Mouse (Mus musculus): ENCODE measurements around the gene Pla2g4b. TPM values are rescaled to one million over a fixed set of nuclear protein-coding genes. Genes with fewer than 3 reads are reported as not detected.
A peak's percentile ranks its signal among the peaks of the same experiment; 100 is the strongest.

Gene Pla2g4b
- total RNA-seq (2021), result 1 to 10 TPM in 1 of 2 experiments, under 1 TPM in 1; 0.45 to 1.2 TPM
- long read RNA-seq, experiment 1, partial matches to known transcripts, result 1 of 1 reads
- long read RNA-seq, experiment 1, other reads (novel, unspliced or antisense), result 0 of 1 reads
- long read RNA-seq, experiment 2, partial matches to known transcripts, result 1 of 1 reads
- long read RNA-seq, experiment 2, other reads (novel, unspliced or antisense), result 0 of 1 reads

DNA sequence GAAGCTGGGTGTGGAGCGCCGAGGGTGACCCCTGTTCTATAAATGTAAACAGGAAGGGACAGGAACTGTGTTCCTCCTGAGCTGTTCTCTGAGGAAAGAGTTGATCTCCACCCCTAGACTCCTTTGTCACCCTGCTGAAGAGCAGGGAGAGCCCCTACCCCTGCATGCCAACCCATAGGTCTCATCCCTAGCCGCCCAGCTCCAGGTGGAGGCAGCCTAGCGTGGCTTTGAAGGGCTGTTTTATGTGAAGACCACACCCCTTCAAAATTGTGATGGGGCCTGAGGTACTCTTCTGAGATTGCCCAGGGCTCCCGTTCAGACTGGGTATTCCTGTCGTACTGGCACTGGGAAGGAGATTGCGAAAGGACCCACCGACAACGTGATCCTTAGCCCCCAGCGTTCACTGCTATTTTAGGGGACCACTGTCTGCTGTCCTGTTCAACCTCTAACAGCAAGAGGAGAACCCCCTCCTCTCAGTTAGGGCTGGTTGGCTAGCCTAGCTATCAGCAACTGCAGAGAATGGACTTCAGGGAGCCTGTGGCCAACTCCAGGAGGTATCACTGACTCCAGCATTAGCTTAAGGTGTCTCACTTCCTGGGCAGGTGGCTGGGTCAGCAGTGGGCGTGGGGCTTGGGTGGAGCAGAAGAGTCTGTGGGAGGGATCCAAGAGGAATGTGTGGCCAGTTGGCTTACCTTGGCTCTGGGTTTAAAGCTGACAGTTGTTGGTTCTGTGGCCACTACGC, at the start of gene Pla2g4b:
Pla2g4b (plus strand) TSS at position 692 of the 742 bp plus-strand sequence.
- no peak for DNase-seq (ENCODE audit: low spot score)

GRCm38 (mm10) chr2:119985871-119986270, 47.3 kb upstream of the Pla2g4b start:
- no peak for DNase-seq (ENCODE audit: low spot score)

GRCm38 (mm10) chr2:119986369-119986768, 46.8 kb upstream of the Pla2g4b start:
- DNase-seq (ENCODE audit: low spot score), result no peak

DNA sequence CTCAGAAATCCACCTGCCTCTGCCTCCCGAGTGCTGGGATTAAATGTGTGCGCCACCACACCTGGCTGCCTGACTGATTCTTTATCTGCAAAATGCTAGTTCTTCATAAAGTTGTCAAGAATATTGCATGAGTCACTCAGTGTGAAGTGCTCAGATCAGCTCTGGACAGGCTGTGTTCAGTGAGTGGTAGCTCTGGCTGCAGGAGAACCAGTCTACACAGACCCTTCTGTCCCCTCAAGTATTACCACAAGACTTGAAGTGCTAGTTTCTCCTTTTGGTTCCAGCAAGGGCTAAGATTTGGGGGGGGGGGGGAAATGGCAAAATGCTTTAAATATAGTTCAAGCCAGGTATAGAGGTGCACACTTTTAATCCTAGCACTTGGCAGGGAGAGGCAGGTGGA, 45.8 kb upstream of the Pla2g4b start:
- no peak for DNase-seq (ENCODE audit: low spot score)

DNA sequence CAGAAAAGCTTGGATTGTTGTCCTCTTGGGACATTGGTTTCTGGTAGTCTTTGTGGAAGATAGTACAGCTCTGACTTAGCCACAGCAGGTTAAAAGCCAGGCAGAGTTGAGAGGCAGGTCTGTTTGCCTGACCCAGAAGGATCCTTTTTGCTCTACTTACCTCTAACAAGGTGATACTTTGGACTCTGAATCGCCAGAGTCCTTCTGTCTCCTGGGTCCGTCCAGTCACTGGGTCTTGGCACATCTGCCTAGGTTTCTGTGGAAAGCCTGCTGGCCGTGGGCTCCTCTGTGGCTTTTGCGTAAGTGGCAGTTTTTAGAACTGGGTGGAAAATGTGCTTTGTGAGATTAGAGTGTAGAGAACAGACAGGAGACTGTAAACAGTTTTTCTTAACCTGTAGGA, 44.3 kb upstream of the Pla2g4b start:
- no peak for DNase-seq (ENCODE audit: low spot score)

- no peak for DNase-seq (ENCODE audit: low spot score)
These were observed 42.3 kb upstream of the Pla2g4b start for GRCm38 (mm10) chr2:119990881-119991280.

GRCm38 (mm10) chr2:119992349-119992748, 40.9 kb upstream of the Pla2g4b start:
- DNase-seq (ENCODE audit: low spot score), result peak; percentile 71

DNA sequence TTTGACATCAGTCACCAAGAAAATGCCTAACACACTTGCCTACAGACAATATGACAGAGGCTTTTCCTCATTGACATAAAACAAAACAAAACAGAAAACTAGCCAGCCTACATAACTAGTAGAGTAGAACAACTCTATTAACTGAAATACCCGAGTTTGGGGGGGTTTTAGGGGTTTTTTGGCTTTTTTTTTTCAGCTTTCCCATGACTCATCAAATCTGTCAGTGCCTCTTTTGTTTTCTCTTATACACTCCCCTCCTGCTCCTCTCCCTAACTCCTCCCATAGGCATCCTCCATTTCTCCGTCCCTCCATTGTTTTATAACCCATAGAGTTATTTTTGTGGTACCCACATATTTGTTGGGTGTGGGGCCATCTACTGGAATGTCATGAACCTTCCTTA, 39.7 kb upstream of the Pla2g4b start:
- DNase-seq (ENCODE audit: low spot score), result no peak

DNA sequence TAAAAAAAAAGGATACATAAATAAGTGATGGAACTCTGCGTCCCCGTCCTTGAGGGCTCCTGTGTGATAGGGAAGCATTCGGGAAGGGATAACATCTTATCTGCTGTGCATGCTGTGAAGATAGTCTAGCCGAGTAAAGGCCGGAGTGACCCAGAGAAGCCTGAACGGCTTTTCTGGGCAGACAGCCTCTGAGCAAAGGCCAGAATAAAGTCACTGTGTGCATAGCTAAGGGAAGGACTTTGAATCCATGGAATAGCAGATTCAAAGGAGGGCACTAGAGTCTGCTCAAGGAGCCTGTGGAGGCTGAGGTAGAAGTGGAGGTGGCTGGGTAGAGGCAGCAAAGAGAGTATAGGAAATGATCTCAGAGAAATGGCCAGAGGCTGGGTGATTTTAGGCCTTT, 38.4 kb upstream of the Pla2g4b start:
- DNase-seq (ENCODE audit: low spot score), result no peak

GRCm38 (mm10) chr2:119995391-119996281, 37.6 kb upstream of the Pla2g4b start:
- DNase-seq (ENCODE audit: low spot score), result no peak

DNA sequence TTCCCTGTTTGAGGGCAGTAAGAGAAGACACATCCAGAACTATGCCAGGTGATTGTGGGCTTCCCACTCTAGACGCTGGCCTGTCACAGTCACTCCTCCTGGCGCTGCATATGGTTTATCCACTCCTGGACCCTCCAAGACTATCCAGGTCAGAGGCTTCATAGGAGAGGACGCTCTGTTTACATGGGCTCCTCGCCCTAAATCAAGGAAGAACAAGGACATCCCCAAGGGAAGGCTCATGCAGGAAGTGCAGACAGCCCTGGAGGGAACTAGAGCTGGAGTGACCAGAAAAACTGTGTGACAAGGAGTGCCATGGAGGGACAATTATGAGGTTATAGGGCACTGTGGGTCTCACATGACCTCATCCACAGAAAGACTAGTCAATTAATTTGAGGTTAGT, 35.9 kb upstream of the Pla2g4b start:
- no peak for DNase-seq (ENCODE audit: low spot score)

- DNase-seq (ENCODE audit: low spot score), result no peak
These were observed 33.5 kb upstream of the Pla2g4b start for GRCm38 (mm10) chr2:119999731-120000130.

- no peak for DNase-seq (ENCODE audit: low spot score)
These were observed 32.2 kb upstream of the Pla2g4b start for GRCm38 (mm10) chr2:120000882-120001584.

GRCm38 (mm10) chr2:120001956-120002355, 31.3 kb upstream of the Pla2g4b start:
- no peak for DNase-seq (ENCODE audit: low spot score)

DNA sequence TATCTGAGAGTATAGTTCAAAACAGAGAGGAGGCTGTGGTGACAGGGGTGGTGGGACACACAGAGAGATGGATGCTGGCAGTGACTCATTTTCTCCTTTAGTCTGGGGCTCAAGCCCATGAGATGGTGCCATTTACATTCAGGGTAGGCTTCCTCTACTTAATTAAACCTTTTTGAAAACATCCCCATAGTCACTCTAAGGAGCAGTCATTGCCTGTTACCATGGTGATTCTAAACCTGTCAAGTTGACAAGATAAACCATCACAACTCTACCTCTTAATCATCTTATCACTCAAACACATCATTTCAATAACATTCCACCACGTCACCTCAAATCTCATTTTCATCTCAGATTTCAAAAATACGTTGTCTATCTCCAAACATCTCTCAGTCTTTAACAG, 29.2 kb upstream of the Pla2g4b start:
- no peak for DNase-seq (ENCODE audit: low spot score)

DNA sequence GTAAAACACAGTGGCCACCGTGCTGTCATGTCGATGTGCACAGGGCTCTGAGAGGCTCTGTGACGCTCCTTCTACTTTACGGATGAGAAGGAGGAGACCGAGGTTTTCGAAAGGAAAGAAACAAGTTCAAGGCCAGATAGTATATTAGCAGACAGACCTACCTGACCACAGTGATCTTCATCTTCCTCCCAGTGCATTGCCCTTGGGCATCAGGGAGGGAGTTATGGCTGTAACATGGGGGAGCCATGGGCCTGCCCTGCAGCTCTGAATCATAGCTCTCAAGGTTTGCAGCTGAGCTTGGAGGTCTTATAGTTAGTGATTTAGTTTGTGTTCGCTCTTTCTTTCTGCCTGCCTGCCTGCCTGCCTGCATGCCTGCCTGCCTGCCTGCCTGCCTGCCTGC, 26.5 kb upstream of the Pla2g4b start:
- no peak for DNase-seq (ENCODE audit: low spot score)

- no peak for DNase-seq (ENCODE audit: low spot score)
These were observed 25.5 kb upstream of the Pla2g4b start for GRCm38 (mm10) chr2:120007680-120008210.

- DNase-seq (ENCODE audit: low spot score), result no peak
These were observed 24.5 kb upstream of the Pla2g4b start for GRCm38 (mm10) chr2:120008672-120009071.

GRCm38 (mm10) chr2:120011462-120012200, 21.6 kb upstream of the Pla2g4b start:
- DNase-seq (ENCODE audit: low spot score), result peak; percentile 63

- no peak for DNase-seq (ENCODE audit: low spot score)
These were observed 20.3 kb upstream of the Pla2g4b start for GRCm38 (mm10) chr2:120012924-120013323.
